Mouse (Mus musculus): Measurements from ENCODE around the gene Iffo1.

Gene Iffo1

DNA sequence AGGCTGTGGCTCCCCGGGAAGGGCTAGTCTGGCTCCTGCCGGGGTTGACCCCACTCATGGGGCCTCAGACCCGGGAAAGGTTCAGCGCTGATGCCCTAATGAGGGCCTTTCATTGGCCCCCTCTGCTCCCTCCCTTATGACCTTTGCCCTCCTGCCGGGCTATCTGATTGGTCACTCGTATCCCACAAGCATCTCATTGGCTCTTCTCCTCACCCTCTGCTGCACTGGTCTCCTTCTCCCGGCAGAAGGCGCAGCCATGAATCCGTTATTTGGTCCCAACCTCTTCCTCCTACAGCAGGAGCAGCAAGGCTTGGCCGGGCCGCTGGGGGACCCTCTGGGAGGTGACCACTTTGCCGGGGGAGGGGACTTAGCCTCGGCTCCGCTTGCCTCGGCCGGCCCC, at the start of gene Iffo1:
TSS of gene Iffo1 (plus strand) at position 241 of the 400 bp plus-strand sequence.
- peak; percentile 91 for DNase-seq

- DNase-seq: peak; percentile 97 to 99
These were observed 49.4 kb upstream of the Iffo1 start, which contains the start of gene Chd4 for GRCm38 (mm10) chr6:125095391-125096278. Gene Chd4, plus strand, starts transcription at chr6:125095981.

DNA sequence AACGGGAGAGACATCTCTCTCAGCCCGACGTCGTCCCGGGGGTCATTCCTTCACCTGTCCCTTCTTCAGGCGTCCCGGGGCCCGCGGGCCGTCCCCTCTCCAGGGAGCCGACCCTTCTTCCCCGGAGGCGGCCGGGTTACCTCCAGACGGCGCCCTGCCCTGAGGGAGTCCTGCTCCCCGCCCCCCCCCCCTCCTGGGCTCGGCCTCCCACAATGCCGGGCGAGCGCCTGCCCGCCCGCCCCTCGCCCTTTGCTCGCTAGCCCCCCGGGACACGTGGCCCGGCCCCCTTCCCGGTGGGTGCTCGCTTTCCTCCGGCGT, 48.8 kb upstream of the Iffo1 start:
- no peak for DNase-seq

DNA sequence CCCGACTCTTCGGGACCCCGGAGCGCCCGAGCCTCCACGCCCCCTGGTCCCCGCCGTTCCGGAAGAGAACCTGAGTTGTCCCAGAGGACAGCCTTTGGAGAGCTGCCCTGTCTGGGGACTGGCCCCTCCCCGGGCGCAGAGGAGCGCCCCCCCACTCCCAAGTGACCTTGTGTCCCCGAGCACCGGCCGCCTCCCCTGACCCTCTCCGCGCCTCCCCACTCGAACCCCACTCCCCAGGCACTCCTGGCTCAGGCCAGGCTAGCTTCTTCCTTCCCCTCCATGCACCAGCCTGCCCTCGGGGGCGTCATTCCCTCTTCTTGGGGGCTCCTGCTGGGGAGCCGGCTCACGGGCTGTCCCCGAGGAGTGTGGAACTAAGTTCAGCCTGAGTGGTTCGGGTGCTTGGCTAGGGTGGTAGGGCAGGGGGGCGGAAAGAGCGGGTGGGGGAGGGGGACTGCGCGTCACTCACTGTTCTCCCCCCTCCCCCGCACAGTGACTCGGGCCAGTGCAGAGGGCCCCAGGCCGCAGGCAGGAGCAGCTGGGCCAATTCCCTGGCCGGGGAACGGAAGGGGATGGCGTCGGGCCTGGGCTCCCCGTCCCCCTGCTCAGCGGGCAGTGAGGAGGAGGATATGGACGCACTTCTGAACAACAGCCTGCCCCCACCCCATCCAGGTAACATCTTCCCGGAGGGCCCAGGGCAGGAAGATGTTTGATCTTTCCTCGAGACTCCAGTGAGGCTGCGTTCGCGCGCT, 48.3 kb upstream of the Iffo1 start:
- peak; percentile 53 to 66 for DNase-seq

- DNase-seq: peak; percentile 36 to 52
These were observed 47.7 kb upstream of the Iffo1 start for GRCm38 (mm10) chr6:125097346-125097689.

GRCm38 (mm10) chr6:125097951-125098350, 47.1 kb upstream of the Iffo1 start:
- no peak for DNase-seq

GRCm38 (mm10) chr6:125098513-125098912, 46.5 kb upstream of the Iffo1 start:
- peak in 1 of 2 experiments; percentile 27 for DNase-seq

- DNase-seq: peak; percentile 34 to 36
These were observed 45.5 kb upstream of the Iffo1 start for GRCm38 (mm10) chr6:125099421-125099971.

DNA sequence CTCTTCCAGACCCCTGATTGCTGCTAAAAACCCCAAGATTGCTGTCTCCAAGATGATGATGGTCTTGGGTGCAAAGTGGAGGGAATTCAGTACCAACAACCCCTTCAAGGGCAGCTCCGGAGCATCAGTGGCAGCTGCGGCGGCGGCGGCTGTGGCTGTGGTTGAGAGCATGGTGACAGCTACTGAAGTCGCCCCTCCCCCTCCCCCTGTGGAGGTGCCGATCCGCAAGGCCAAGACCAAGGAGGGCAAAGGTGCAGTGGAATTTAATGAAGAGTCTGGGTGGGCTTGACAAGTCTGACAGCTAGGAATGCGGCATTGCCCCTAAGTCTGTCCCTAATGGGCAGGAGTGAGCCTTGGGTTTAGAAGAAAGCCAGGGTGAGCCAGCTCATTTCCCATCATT, 43.6 kb upstream of the Iffo1 start:
- no peak for DNase-seq

DNA sequence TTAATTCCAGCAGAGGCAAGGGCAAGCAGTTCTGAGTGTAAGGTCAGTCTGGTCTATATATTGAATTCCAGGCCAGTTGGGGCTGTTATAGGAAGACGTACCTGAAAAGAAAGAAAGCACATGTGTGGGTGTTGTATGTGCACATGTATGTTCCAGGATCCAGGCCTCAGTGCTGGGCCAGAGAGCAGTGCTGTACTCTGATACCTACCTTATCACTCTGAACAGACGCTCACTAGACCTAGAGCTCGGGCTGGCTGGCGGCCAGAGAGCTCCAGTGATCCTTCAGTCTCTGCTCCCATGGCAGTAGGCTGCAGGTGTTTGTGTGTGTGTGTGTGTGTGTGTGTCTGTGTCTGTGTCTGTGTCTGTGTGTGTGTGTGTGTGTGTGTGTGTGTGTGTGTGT, 40.8 kb upstream of the Iffo1 start:
- no peak for DNase-seq

GRCm38 (mm10) chr6:125107705-125108104, 37.3 kb upstream of the Iffo1 start:
- no peak for DNase-seq

- no peak for DNase-seq
These were observed 35.7 kb upstream of the Iffo1 start for GRCm38 (mm10) chr6:125109371-125109770.

DNA sequence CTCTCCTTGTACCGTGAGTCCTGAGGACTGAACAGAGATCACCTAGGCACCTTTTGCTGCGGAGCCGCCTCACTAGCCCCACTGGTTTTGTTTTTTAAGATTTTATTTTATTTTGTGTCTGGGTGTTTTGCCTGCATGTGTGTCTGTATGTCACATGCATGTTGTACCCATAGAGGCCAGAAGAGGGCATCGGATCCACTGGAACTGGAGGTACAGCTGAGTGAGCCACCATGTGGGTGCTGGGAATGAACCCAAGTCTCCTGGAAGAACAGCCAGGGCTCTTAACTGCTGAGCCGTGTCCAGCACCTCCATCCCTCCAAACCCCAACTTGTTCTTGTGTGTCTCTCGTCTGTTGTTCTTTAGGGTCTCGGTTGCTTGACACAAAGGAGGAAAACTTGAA, 34.1 kb upstream of the Iffo1 start:
- peak; percentile 42 to 59 for DNase-seq

DNA sequence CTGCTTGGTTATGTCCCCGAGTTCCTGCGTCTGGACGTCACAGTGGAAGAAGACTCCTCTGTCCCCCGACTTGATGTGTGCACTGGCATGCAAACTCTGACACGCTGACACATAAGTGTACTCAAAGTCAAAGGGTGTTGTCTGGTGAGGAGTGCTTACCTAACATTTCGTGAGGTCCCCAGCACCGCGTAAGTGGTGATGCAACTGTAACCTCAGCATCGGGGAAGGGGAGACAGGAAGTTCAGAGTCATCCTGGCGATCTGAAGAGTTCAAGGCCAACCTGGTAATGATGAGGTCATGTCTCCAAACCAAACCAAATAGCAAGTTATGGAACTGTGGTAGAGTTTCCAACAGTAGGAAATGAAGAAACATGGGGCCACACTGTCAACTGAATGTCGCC, 32.5 kb upstream of the Iffo1 start:
- no peak for DNase-seq

DNA sequence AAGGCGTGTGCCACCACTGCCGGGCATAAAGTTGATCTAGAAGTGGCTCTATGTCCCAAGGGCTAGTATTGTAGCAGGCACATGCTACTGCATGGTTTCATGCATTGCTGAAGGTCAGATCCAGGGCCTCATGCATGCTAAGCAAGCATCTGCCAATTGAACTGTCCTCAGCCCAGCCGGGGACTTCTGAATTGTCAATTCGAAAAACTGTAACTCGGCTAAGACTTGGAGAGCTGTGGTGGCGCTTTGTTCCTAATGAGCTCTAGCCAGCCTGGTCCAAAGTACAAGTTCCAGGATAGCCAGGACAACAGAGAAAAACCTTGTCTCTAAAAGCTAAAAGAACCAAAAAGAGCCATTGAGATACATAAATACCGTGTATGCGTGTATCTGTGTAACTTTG, 25.7 kb upstream of the Iffo1 start:
- DNase-seq: no peak

DNA sequence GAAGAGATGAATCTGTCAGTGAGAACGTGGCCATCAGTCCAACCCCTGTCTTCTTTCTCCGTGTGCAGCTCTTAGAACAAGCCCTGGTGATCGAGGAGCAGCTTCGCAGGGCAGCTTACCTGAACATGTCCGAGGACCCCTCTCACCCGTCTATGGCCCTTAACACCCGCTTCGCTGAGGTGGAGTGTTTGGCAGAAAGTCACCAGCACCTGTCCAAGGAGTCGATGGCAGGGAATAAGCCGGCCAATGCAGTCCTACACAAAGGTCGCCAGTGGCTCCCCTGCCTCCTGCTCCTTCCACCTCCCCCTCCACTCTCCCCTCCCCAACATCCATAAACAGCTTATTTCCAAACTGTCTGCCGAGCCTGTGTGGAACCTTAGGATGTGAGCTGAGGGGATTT, 16.3 kb upstream of the Iffo1 start:
- DNase-seq: no peak

GRCm38 (mm10) chr6:125129710-125130402, 15.2 kb upstream of the Iffo1 start:
- no peak for DNase-seq

DNA sequence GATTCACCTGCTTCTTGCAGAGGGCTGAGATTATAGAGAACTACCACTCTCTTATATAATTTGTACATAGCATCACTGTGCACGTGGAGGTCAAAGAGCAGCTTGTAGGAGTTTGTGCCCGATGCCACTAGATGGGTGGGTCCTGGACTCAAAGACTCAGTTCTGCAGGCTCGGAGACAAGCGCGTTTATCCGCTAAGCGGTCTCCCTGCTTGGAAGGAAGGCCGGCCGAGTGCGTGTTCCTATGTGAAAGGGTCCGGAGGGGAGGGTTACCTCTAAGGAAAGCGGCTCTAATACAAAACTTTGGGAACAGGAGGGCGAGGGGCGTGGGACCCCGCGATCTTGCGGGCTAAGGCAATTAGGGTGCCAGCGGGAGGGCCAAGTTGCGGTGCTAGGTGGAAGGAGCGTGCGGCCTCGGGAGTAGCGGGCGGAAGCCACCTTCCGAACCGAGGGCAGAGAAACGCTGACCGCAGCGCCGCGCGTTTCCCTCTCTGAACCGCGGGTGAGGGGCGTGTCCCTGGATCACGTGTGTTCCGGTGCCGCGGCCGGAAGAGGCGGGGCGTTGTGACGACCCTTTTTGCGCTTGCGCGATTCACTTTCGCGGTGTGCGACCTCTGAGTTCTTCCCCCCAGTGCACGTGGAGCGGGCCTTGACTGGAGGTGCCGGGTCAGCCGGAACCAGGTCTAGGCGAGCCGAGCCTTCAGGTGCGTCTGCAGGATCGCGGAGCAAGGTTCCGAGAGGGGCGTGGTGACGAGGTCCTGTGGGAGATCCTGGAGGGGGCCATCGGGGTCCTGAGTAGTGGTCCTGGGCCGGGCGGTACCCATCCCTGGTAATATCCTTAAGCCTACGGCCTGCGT, 13.5 kb upstream of the Iffo1 start, which contains the start of gene Nop2:
TSS of gene Nop2 (plus strand) at position 608 of the 855 bp plus-strand sequence.
- peak; percentile 77 to 85 for DNase-seq

DNA sequence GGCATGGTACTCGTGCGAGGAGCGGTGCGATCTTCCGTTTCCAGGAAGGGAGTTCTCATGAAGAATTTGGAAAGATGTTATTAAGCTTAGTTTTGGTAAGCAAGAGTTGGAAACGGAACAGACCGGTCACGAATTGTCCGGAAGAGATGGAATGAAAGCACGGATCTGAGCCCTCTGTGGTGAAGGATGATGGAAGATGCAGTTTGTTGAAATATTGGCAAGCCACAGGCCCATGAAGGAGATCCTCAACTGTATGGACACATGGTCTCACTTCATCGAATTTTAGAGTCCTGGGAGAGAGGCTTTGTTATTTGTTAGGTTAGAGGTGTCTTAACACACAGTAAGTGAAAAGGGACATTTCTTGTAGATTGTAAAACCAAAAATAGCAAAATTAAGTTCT, 12.6 kb upstream of the Iffo1 start:
- no peak for DNase-seq

GRCm38 (mm10) chr6:125137002-125137671, 7.9 kb upstream of the Iffo1 start:
- DNase-seq: peak; percentile 34 to 48

GRCm38 (mm10) chr6:125139747-125140146, 5.3 kb upstream of the Iffo1 start:
- DNase-seq: no peak

DNA sequence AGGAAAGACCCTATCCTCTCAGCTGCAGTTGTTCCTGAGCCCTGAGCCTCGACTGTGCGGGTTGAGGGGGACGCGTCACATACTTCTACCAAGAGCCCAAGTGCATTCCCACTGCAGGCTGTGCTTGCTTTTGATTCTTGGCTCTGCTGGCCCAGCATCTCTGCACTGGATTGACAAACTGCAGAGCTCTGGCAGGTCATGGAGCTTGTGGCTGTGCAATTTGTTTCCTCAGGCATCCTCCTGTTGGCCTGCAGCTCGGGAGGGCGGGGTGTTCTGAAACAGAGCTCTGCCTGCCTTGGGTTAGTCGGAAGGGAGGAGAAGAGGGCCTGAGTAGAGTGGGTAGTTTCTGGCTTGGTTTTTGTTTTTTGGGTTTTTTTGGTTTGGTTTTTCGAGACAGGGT, 2.6 kb upstream of the Iffo1 start:
- DNase-seq: no peak
